Mouse (Mus musculus) erythroblast, embryonic 14.5 days (primary cell): ENCODE measurements around the gene Abcc10.

Experiments
- GATA1 ChIP-seq: IDR thresholded peaks from 2 replicates; pipeline ENCODE4 v1.6.1; 2012; ENCODE audit warnings: low read length, inconsistent platforms, mixed read lengths
- TAL1 ChIP-seq: IDR thresholded peaks from 3 replicates; pipeline ENCODE4 v1.6.1; 2012; ENCODE audit warnings: low read length, inconsistent platforms, mixed read lengths

GRCm38 (mm10) chr17:46287678-46288095 is 40.5 kb downstream of the Abcc10 start:
- no peak for TF ChIP-seq GATA1
- TF ChIP-seq TAL1: no peak
